ENCODE assay signal across 15 mouse cellular contexts in genomic region chr1:167032046-167032648, GRCm38 (mm10). TPM values are rescaled to one million over a fixed set of nuclear protein-coding genes. Genes with fewer than 3 reads are reported as not detected.
A peak's percentile ranks its signal among the peaks of the same experiment; 100 is the strongest.
DNase-seq lines count a peak whose midpoint lies in the region; ATAC-seq and TF ChIP-seq lines count a peak whose summit lies in the region.
"Had no signal": no experiment of that assay in that cellular context is flagged by ENCODE, and none has a peak within 500 bp of the region (broad histone marks: within the 10 kb centered on the region; RNA-seq: fewer than 3 reads in every experiment).

No protein-coding gene starts in this region.

- H3K4me2 ChIP-seq in forebrain, postnatal 0 days (ENCODE audit: low read depth) = no peak overlapping the region
- no peak overlapping the region for H3K4me2 ChIP-seq in hindbrain, postnatal 0 days (ENCODE audit: low read depth, low read length)
- H3K4me2 ChIP-seq in neural tube, embryonic 15.5 days = no peak overlapping the region
- H3K4me2 ChIP-seq: heart, embryonic 12.5 days; intestine, embryonic 15.5 days; kidney, embryonic 15.5 days; liver, embryonic 13.5 days; lung, embryonic 15.5 days had no signal

- no peaks in the 10 kb centered on the region for H3K27me3 ChIP-seq in forebrain, postnatal 0 days (ENCODE audit: insufficient read depth, low read length)
- no peaks in the 10 kb centered on the region for H3K27me3 ChIP-seq in hindbrain, postnatal 0 days (ENCODE audit: insufficient read depth, low read length)
- no peaks in the 10 kb centered on the region for H3K27me3 ChIP-seq in neural tube, embryonic 15.5 days (replicated peaks)
- H3K27me3 ChIP-seq: heart, embryonic 12.5 days; intestine, embryonic 15.5 days; kidney, embryonic 15.5 days; liver, embryonic 13.5 days; lung, embryonic 15.5 days had no signal

- H3K36me3 ChIP-seq in forebrain, postnatal 0 days (ENCODE audit: insufficient read depth) = peaks cover 4% of the 10 kb centered on the region; the same call in 1 of the 2 replicates
- H3K36me3 ChIP-seq in hindbrain, postnatal 0 days (ENCODE audit: insufficient read depth, low read length) = no peaks in the 10 kb centered on the region
- H3K36me3 ChIP-seq in neural tube, embryonic 15.5 days = peaks cover 3% of the 10 kb centered on the region; the same call in 1 of the 2 replicates
- H3K36me3 ChIP-seq: heart, embryonic 12.5 days; intestine, embryonic 15.5 days; kidney, embryonic 15.5 days; liver, embryonic 13.5 days; lung, embryonic 15.5 days had no signal

- intact Hi-C loops in left cerebral cortex, postnatal 4 days (cut with DNase I) = no loop called here

- H3K27ac ChIP-seq in forebrain, postnatal 0 days (ENCODE audit: low read depth, low read length) = no peak overlapping the region
- no peak overlapping the region for H3K27ac ChIP-seq in hindbrain, postnatal 0 days
- H3K27ac ChIP-seq in neural tube, embryonic 15.5 days (replicated peaks) = 0 out of 2 replicates have a peak overlapping the region, but pooled peaks have one; percentile 54
- H3K27ac ChIP-seq: intestine, embryonic 15.5 days; kidney, embryonic 15.5 days; liver, embryonic 13.5 days; lung, embryonic 15.5 days had no signal

- no peak overlapping the region for H3K9ac ChIP-seq in forebrain, postnatal 0 days
- H3K9ac ChIP-seq in hindbrain, postnatal 0 days (replicated peaks; ENCODE audit: low read length) = no peak overlapping the region
- no peak overlapping the region for H3K9ac ChIP-seq in neural tube, embryonic 15.5 days (replicated peaks)
- H3K9ac ChIP-seq: heart, embryonic 12.5 days; intestine, embryonic 15.5 days; kidney, embryonic 15.5 days; liver, embryonic 13.5 days; lung, embryonic 15.5 days had no signal

- ATAC-seq in forebrain, postnatal 0 days = peak; percentile 48
- peak; percentile 80; the same call in 1 of the 2 replicates for ATAC-seq in hindbrain, postnatal 0 days
- ATAC-seq in neural tube, embryonic 15.5 days (ENCODE audit: low FRiP score) = peak; percentile 35; the same call in 1 of the 2 replicates
- ATAC-seq: intestine, embryonic 15.5 days had no signal

- no peak for TF ChIP-seq CTCF in forebrain, postnatal 0 days (IDR thresholded peaks at IDR 0.05; ENCODE audit: low read depth)
- no peak for TF ChIP-seq CTCF in hindbrain, postnatal 0 days (IDR thresholded peaks at IDR 0.05; ENCODE audit: low read depth)

- no peak overlapping the region for H3K4me3 ChIP-seq in forebrain, postnatal 0 days (ENCODE audit: low read depth, low read length)
- H3K4me3 ChIP-seq in hindbrain, postnatal 0 days (ENCODE audit: low read length) = no peak overlapping the region
- no peak overlapping the region for H3K4me3 ChIP-seq in neural tube, embryonic 15.5 days (replicated peaks)
- H3K4me3 ChIP-seq: erythroblast, embryonic 14.5 days; heart, embryonic 12.5 days; intestine, embryonic 15.5 days; kidney, embryonic 15.5 days; liver, embryonic 13.5 days; lung, embryonic 15.5 days had no signal

- 40% methylated on average over 13 of the region's 13 CpGs for WGBS in forebrain, postnatal 0 days
- 25% methylated on average over 13 of the region's 13 CpGs for WGBS in hindbrain, postnatal 0 days
- WGBS in neural tube, embryonic 15.5 days = 46% methylated on average over 13 of the region's 13 CpGs

- H3K4me1 ChIP-seq in forebrain, postnatal 0 days (ENCODE audit: insufficient read depth) = no peaks in the 10 kb centered on the region
- H3K4me1 ChIP-seq in hindbrain, postnatal 0 days (ENCODE audit: insufficient read depth, low read length) = 0 out of 2 replicates have a peak, but pooled peaks cover 8% of the 10 kb centered on the region
- peaks cover 8% of the 10 kb centered on the region for H3K4me1 ChIP-seq in neural tube, embryonic 15.5 days
- H3K4me1 ChIP-seq: heart, embryonic 12.5 days; intestine, embryonic 15.5 days; kidney, embryonic 15.5 days; liver, embryonic 13.5 days; lung, embryonic 15.5 days had no signal

- peaks cover 5% of the 10 kb centered on the region; the same call in 1 of the 2 replicates for H3K9me3 ChIP-seq in forebrain, postnatal 0 days (ENCODE audit: low read length)
- H3K9me3 ChIP-seq in hindbrain, postnatal 0 days (ENCODE audit: low read length) = no peaks in the 10 kb centered on the region
- no peaks in the 10 kb centered on the region for H3K9me3 ChIP-seq in neural tube, embryonic 15.5 days (replicated peaks)
- H3K9me3 ChIP-seq: intestine, embryonic 15.5 days; lung, embryonic 15.5 days had no signal

- peak; percentile 57 for DNase-seq in left cerebral cortex, postnatal 4 days
- no peak for DNase-seq in left cerebral cortex, adult 18-20 months (ENCODE audit: low spot score in 2 of 2)
- DNase-seq in forebrain, postnatal 0 days = no peak
- DNase-seq in hindbrain, postnatal 0 days (ENCODE audit: low spot score) = peak; percentile 70
- no peak for DNase-seq in layer of hippocampus, postnatal 36 days
- DNase-seq in urinary bladder, postnatal 4 days (ENCODE audit: low spot score in 2 of 2) = no peak
- DNase-seq: adrenal gland, postnatal 36 days; liver, embryonic 13.5 days; retina, postnatal 1 day had no signal

RNA-seq across cellular contexts. Expression of gene Fam78b, which starts 30.9 kb away (rescaled TPM):
- 10 to 100 TPM; 59.1 to 68.6 TPM for total RNA-seq in left cerebral cortex, postnatal 4 days (2021)
- total RNA-seq in left cerebral cortex, adult 18-20 months (2021) = 10 to 100 TPM; 29.4 to 29.7 TPM
- total RNA-seq in forebrain, postnatal 0 days (2014; rRNA removed) = 21.5 and 24.5 TPM in 2 replicates
- polyA plus RNA-seq in forebrain, postnatal 0 days (2015; fragmentation: Nextera tagmentation; extraction: Ambion mirVana) = 10.1 and 11.7 TPM in 2 replicates
- 16.4 and 17.1 TPM in 2 replicates for total RNA-seq in hindbrain, postnatal 0 days (2014; rRNA removed)
- 5.4 and 5.7 TPM in 2 replicates for polyA plus RNA-seq in hindbrain, postnatal 0 days (2015; fragmentation: Nextera tagmentation; extraction: Ambion mirVana)
- polyA plus RNA-seq in neural tube, embryonic 15.5 days (2015; fragmentation: Nextera tagmentation; extraction: Ambion mirVana) = 8.7 and 9.3 TPM in 2 replicates
- total RNA-seq in layer of hippocampus, postnatal 36 days (2021) = 10 to 100 TPM; 24.5 to 26.9 TPM
- polyA plus RNA-seq: erythroblast, embryonic 14.5 days had no signal

Comparison
In these comparisons a context has a peak if more than half of its experiments do, and no peak if none do; other contexts are left out.
1. DNase-seq: peak in left cerebral cortex, postnatal 4 days (single experiment) and hindbrain, postnatal 0 days (single experiment); none in left cerebral cortex, adult 18-20 months (0 of 2), forebrain, postnatal 0 days (single experiment), layer of hippocampus, postnatal 36 days (0 of 2) and urinary bladder, postnatal 4 days (0 of 2).
2. Peak in every context shown above with its lines, with median percentiles within 50 percentile points of each other: ATAC-seq.